Mouse (Mus musculus): ENCODE results near the gene Svop. TPM values are rescaled to one million over a fixed set of nuclear protein-coding genes. Genes with fewer than 3 reads are reported as not detected.

Gene Svop
- total RNA-seq, 2 experiments from 2014 or later, result 169 to 176 TPM

DNA sequence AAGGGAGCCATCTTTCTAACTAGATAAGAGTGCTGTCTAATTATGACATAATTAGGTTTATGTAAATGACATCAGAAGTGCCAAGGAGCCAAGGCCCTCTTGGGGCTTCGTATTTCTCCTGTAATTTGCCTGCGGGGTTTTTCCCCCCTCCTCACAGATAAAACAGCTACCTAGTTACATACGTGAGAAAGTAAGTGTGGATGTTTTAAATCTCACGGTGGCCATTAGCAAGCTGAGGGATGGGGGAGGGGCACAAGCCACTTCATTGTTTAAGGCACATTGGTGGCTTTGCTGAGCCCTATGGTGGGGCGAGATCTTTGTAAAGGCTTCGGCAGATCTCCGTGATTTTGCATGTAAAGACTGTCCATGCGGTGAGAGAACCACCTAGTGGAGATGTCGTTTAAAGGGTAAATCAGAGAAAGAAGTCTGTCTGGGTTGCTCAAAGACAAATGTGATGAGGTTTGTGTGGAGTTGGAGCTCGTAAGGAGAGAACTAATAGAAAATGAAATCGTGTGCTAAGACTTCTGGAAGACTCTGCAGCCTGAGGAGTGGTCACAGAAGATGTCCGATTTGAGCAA is 42.5 kb downstream of the Svop start:
- no peak for DNase-seq (ENCODE audit: low spot score in 2 of 2)

DNA sequence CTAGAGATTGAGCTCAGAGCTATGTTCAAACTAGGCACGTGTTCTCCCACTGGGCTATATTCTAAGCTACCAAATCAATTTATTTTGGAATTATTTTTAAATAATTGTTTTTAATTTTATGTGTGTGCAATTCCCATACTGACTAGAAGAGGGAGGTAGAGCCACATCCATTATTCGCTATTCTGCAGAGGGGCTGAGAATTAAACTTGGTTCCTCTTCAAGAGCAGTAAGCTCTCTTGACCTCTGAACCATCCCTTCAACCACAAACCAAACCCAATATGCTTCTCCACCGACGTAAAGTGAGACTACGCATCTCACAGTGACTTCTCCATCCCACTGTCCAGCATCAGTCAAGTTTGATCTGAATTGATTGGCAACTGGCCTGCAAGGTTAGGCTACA is 44.2 kb downstream of the Svop start:
- no peak for DNase-seq (ENCODE audit: low spot score in 2 of 2)

DNA sequence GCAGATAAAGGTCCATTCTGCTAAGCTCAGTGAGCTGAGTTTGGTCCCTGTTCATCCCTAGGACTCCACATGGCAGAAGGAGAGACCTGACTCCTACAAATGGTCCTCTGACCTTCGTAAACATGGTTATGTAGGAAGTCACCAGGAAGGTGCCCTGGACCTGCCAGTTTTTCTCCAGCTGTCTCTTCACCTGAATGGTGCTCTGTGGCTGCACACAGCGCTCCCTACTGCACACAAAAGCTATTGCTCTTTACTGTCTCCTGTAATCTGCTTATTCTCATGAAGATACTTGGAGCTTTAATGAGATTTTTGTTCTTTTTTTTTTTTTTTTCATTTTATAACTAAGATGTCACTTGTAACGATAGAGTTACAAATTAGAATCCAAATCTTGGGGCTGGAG is 44.8 kb downstream of the Svop start:
- DNase-seq (ENCODE audit: low spot score in 2 of 2), result no peak

DNA sequence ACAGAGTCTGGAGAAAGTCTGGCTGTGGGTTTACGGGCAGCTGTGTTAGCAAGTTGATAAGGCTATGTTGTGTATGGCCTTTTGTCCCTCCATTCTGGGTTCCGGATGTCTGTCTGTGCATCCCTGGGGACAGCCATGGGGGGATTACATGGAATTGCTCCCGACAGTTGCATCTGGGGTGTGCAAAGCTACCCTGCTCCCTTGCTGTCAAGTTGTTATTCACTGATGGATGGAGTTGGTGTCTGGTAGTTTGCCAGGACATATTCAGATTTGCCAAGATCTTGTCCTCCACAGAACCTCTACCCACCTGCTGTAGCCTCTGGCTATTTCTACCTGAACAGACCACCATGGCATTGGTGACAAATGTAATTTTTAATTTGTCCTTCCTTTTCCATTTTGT is 45.2 kb downstream of the Svop start:
- DNase-seq (ENCODE audit: low spot score in 2 of 2), result no peak

DNA sequence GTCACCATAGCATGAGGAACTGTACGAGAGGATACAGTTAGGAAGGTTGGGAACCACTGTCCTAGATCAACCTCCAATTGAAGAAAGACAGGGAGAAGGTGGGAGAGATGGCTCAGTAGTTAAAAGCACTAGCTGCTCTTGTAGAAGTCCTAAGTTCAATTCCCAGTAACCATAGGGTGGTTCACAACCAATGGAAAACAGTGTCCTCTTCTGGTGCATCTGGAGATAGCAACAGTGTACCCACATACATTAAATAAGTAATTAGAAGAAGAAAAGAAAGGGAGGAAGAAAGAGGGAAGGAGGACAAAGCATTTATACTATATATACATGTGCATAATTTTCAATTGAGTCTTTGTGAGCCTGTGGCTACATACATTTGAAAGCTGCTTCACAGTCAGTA is 46.2 kb downstream of the Svop start:
- no peak for DNase-seq (ENCODE audit: low spot score in 2 of 2)

DNA sequence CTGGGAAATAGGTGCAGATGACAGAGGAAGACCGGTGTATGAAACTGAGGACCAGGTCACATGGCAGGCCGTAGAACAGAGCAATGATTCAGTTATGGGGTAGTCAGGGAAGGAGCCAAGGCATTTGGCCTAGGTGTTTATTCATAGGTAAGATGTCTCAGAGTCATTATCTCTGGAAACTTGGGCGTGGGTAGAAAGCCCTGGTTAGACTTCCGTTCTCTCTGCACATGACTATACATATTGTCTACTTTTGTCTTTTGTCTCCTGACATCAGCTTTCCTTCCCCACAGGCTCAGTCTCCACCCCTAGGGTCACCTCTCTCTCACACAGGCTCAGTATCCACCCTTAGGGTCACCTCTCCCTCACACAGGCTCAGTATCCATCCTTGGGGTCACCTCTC is 47.6 kb downstream of the Svop start:
- DNase-seq (ENCODE audit: low spot score in 2 of 2), result no peak

DNA sequence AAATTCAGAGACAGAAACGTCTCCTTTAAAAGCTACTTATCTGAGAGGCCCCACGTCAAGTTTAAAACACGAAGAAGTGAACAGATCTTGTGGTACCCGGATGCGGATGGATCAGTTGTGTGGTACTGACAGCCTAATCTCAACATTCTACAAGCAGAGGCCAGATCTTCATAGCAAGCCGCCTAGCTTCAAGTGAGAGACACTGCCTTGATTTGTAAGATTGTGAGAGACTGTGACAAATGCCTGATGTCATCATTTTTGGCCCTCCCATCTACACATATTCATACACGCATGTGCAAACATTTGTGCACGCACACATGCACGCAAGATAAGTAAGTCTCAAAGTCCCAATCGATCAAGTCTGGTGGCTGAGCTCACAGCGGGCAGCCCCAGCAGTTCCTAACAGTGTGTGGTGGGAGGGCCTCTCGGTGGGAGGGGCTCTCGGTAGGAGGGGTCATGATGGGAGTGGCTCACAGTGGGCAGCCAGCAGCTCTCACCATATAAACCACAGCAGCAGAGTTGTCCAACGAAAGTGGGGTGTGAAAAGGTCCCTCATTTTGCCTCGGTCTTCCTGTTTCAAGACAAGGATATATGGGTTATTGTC is 49.9 kb downstream of the Svop start:
- DNase-seq (ENCODE audit: low spot score in 2 of 2), result no peak

DNA sequence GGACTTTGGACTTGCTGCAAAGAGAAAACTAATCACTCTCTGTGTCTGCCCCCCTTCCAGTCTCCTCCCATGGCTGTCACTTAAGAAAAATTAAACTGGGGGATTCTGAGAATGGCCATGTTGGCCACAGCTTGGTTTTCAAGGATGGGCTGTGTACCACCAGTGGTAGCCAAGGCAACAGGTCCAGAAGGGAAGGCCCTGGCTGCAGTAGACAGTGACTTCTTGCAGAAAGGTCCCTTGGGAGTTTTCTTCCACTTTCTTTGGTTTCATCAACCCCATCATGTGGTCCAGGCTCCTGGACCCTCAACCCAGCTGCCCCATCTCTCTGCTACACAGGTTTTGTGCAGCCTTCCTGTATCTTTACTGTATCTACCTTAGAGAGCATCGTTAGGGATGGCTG is 50.5 kb downstream of the Svop start:
- DNase-seq (ENCODE audit: low spot score in 2 of 2), result no peak

DNA sequence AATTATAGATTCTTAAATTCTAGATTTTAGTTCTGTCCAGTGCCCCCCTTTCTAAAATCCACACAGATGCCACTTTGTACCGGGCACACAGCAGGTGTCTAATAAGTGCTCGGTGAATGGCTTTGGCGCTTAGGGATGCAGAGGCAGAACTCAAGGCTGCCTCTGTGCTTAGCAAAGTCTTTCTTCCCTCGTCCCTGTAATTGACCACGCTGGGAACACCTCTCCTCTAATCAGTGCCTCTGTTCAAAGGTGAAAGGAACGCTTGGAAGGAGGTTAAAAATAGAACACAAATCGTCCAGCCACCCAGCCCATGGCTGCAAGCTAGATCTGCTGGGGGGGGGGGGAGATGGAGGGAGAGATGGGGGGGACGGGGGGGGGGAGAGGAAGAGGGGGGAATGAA is 50.9 kb downstream of the Svop start:
- no peak for DNase-seq (ENCODE audit: low spot score in 2 of 2)

DNA sequence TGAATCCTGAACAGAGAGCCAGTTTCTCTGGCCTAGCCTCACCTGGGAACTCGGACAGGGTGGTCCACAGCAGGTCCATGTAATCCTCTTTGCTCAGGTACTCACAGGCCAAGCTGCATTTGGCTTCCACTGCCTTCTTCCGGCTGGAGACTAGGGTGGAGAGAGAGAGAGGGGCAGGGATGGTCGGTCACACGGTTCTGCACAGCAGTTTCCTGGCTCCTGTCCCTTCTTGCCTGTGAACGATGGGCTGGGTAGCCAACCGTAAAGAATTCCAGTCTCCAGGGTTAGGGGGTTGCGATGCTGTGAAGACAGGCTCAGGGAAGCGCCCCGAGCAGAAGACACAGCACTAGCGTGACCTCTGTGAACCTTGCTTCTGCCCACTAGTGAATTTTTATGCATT is 56.3 kb downstream of the Svop start:
- no peak for DNase-seq (ENCODE audit: low spot score in 2 of 2)

DNA sequence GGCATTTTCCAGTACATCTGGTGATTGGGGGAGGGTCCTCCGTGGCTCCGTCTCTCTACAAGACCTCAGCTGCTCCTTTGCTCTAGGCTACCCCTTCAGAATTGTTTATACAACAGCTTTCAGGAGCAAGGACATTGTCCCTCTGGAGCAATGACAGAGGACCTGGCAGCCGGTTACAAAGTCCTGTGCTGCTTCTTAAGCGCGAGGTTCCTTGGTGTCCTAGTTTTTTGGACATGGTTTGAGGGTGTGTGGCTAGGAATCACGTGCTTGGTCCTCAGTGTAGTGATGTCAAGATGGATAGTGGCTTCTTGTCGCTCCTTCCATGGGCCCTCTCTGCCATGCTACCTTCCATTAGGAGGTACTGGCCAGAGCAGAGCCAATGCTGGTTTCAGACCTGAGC is 57.0 kb downstream of the Svop start:
- DNase-seq (ENCODE audit: low spot score in 2 of 2), result no peak

DNA sequence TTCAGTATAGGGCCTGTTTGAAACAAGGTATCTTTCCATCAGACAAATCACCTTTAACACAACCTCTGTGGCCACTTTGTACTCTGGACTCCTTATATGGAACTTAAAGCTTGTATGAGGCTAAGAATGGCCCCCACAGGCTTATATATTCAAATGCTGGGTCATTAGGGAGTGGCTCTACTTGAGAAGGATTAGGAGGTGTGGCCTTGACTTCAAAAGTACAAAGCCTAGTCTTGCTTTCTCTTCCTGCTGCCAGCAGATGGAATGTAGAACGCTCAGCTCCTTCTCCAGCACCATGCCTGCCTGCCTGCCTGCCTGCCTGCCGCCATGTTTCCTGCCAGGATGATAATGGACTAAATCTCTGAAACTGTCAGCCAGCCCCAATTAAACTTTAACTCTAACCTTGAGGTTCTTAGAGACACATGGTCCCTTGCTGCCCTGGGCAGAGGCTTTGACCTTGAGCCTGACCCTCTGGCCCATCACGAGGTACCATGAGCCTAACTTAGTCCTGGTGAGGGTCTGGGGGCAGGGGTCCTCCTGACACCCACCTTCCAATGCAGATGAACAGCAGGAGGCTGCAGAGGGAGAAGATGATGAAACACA is 59.1 kb downstream of the Svop start:
- DNase-seq (ENCODE audit: low spot score in 2 of 2), result no peak

DNA sequence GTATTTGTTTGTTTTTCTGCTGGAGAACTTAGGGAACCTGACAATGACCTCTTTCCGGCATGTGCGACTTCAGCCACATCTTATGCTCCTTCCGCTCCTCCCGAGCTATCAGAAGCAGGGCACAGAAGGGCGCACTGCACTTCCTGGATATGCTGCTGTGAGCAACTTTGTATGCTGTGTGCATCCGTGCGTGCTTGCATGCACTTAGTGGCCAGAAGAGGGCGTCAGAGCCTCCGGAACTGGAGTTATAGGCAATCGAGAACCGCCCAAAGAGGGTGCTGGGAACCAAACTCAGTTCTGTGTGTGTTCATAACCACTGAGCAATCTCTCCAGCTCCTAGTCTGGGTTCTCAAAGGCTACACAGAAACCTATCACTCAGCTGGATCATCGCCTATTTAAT is 60.7 kb downstream of the Svop start:
- DNase-seq (ENCODE audit: low spot score in 2 of 2), result no peak

DNA sequence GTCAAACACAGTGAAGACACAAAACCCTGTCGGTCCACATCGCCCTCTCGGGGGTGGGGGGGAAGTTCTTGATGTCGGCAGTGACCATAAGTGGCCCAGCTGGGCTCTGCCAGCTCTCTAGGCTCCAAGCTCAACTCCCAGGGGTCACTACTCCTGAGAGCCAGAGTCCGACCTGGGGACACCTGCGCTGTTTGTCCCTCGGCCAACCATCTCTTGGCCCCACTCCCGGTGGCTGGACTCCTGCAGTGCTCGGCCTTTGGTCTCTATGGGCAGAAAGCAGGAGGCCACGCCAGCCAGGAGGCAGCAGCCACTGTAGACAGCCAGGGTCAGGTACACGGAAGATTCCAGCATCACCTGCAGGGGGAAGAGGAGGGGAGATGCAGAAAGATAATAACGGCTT is 63.3 kb downstream of the Svop start:
- no peak for DNase-seq (ENCODE audit: low spot score in 2 of 2)

DNA sequence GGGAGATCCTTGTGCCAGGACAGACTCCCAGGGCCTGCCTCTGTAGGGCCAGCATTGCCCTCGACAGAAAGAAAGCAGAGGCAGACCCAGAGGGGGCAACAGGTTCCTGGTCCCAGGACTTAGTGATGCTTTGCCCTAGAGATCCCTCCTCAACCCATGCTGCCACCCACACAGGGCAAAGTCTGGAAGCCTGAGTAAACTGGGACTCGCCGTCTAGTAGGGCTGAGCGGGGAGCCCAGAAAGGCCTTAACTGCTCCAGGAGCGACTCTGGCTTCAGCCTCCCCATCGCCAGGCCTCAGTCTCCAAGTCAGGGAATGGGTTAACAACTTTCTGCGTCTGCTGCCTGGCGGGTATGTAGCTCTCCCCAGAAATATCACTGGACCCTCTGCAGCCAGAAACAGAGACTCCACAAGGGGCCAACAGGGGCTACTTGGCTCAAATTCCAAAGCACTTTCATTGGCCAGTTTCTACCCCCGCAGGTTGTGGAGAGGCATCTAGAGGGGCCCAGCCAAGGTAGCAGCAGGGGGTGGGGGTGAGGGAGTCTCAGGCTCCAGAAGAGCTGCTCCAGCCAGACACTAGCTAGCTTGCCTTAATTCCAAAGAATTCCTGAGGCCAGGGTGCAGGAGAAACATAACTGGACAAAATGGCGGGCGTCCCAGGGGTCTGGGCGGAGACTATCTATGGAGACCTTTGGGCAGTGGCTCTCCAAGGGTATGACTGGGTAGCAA is 64.0 kb downstream of the Svop start:
- no peak for DNase-seq (ENCODE audit: low spot score in 2 of 2)

DNA sequence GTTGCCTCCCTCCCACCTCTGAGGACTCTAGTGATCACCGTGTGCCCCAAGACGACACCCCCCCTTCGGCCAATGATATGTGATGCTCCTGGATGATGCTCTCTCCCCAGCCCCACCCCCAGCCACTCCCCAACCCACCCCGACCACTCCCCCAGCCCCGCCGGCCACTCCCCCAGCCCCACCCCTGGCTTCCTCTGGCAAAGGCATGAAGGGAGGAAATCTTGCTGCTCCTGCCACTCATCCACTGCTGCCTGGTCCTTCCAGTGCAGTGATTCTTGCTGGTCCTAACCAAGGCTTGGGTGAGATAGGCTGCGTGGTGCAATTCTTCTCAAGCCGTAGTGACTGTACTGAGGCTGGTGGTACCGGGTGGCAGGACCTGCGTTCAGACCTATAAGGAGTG is 66.5 kb downstream of the Svop start:
- DNase-seq (ENCODE audit: low spot score in 2 of 2), result no peak

DNA sequence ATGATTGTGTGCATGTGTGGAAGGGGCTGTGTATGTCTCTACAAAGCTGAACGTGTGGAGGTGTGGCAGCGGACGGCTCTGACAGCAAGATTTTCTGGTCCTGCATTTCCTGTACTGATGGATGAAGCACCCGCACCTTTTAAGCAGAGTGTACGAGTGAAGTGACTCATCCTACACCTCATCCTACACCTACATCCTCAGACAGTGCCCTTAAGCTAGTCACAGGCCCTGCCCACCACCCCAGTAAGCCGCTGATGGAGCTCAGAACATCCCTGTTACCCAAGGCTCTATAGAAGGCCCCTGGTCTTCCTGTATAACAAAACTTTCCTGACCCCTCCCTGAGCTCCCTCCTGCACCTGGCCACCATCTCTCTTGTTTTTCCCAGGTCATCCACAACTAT is 67.0 kb downstream of the Svop start:
- no peak for DNase-seq (ENCODE audit: low spot score in 2 of 2)

DNA sequence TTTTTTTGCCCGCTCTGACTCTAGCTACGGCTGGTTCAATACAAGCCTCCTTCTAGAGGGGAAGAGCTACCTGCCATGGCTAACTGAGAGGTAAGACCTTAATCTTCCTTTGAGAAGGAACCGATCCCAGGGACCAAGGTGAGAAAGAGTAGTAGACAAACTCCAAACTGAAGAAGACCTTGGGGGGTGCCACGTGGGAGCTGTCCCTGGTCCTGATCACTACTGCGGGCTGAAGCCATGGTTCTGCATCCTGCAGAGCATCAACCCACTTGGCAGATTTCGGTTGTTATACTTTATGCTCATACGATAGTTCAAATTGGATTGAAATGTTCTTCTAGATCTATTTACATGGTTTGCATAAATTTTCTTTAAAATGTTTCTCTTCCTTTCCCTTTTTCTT is 76.2 kb downstream of the Svop start:
- DNase-seq (ENCODE audit: low spot score in 2 of 2), result no peak

DNA sequence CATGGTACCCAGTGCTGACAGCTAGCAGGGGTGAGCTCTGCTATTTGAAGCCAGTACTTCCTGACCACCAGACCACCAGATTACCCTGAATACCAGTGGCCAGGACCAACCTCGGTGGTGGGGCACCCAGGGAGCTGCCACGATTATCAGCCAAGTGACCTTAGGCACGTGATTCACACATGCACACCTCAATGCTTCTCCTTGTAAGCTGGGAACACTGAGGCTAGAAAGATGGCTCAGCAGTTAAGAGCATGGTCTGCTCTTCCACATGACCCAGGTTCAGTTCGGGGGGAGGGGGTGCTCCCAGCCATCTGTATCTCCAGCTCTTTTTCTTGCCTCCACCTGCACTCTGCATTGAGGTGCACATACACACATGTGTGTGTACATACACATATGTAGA is 82.3 kb downstream of the Svop start:
- DNase-seq (ENCODE audit: low spot score in 2 of 2), result no peak

DNA sequence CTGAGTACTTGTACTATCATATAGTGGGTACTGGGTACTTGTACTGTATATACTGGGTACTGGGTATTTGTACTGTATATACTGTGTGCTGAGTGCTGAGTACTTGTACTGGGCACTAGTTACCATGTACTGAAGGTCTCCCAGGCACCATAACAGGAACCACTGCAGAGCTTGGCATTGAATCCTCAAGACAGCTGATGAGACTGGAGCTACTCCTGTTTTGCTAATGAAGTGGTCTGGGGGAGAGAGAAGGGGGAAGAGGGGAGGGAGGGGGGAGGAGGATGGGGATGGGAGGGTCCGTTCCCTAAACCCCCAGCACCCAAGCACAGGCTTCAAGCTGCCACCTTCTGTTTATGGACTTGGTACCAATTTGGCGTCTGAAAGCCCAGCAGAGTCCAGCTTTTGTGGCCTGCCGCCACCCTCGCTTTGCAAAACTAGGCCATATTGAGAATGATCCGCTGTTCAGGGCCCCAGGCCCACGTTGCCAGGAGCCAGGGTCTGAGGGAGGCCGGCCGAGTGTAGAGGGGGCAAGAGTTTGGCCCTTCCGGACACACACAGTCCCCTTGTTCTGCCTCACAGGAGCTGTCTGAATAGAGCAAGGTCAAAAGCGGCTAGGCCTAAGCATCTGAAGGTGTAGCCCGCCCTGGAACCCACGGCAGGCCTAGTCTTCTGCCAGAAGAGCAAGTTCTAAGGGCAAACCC is 83.5 kb downstream of the Svop start:
- DNase-seq (ENCODE audit: low spot score in 2 of 2), result no peak

DNA sequence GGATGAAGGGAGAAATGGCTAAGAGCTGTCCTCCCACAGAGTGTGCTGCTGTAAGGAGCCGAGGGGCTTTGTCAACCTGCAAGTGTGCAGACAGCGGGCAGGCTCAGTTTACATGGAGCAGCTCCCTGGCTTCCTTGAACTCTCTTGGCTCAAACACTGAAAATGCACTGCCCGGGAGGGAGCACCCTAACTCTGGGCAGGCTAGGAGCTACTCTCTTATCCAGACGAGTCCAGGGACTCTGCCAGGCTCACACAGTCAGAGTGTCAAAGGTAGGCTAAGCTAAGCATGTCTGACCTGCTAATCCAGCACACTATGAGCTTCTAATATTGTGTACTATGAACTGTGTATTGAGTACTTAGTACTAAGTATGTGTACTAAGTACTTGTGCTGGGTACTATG is 84.4 kb downstream of the Svop start:
- DNase-seq (ENCODE audit: low spot score in 2 of 2), result no peak

DNA sequence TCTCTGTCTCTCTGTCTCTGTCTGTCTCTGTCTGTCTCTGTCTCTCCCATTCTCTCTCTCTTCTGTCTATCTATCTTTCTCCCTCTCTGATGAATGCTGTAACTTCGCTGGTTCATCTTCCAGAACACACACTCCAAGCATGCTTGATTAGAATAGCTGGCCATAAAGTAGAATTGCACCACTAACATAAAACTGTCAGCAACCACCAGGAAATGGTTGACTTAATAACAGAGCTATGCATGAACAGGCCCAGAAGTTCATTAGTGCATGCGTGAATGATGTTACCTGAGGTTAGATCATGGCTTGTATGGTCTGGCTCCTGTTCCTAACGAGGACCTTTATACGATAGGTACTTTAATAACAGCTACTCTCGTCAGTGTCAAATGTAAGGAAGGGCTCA is 86.3 kb downstream of the Svop start:
- DNase-seq (ENCODE audit: low spot score in 2 of 2), result no peak
